Mouse (Mus musculus): ENCODE results near the gene Prl8a6.
A peak's percentile ranks its signal among the peaks of the same experiment; 100 is the strongest.

Prl8a6 gene

DNA sequence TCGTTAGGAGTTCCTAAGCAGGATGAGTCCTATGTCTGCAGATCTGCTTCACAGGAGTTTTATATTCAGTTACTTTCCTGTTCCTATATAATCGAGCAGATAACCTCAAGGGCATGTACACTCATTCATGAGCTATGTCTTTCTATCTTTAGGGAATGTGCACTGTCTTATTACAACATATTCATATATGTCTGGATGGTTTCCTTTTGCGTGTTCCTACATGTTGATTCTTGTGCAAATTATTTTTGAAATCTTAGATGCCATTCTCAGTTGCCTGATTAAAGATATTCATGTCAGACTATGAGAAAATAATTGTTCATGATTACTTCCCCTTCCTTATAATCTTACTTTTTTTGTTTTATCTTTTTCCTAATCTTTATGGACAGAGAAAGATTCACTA lies at the start of gene Prl8a6:
TSS of gene Prl8a6 (minus strand) at position 101 of the 400 bp plus-strand sequence.
- DNase-seq (ENCODE audit: low read depth, low spot score): no peak

DNA sequence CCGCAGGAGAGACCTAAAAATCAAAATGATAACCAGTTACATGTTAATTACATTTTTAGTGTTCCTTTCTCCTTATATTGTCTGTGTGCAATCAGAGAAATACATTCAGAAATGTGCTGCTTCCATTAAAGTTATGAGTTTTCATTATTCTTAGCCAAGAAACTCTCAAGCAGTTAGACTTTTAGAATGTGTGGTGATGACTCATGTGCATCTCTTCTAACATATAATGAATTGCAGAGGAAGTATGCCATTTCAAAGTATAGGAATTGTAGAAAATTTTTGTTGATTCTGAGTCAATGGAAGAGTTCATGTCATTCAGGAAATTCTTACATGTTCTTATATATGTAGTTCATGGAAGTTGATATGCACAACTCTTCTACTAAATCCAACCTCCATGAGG lies 5.3 kb downstream of the Prl8a6 start:
- DNase-seq (ENCODE audit: low read depth, low spot score): peak; percentile 6

DNA sequence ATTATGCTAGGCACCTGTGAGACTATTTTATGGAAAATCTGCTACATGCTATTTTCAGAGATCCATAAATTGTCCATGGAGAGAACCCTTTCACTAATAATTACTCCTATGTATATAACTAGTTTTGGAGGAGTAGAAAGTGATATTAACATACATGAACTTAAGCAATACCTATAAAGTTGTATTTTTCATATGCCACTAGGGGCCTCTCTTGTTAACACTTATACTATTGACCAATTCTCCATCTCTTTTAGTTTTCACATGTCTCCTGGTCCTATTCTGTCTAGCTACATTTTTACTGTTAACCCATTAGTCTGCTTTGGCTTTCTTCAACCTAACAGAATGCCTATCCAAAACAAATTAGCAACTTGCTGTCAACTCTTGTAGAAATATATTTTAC lies 24.8 kb downstream of the Prl8a6 start:
- no peak for DNase-seq (ENCODE audit: low read depth, low spot score)

DNA sequence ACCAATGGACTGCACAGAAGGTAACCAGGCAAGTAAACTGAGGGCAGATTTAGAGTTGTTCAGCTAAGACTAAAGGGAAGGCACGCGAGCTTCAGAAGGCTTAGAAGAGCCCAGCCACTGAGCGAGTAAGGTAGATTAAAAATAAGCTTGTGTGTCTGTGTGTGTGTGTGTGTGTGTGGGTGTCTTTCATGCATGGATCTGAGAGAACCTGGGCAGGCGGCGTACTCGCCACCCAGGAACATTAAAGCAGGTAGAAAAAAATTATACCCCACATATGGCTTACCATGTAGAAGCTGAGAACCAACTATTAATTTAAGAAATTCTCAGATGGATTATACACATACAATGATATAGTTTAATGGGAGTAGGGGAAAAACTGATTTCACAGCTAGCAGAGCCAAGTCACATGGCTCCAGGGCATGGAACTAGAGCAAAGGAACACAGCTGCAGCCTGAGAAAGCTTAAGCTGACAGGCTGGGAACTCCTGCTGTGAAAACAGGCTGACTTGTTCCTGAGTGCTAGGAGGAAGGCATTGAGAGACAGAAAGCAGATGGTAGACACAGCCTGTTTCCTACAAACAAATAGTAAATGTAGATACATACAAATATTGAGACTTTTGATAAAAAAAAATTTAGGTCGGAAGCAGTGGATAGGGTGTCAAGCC lies 39.3 kb downstream of the Prl8a6 start:
- peak; percentile 85 for DNase-seq (ENCODE audit: low read depth, low spot score)

DNA sequence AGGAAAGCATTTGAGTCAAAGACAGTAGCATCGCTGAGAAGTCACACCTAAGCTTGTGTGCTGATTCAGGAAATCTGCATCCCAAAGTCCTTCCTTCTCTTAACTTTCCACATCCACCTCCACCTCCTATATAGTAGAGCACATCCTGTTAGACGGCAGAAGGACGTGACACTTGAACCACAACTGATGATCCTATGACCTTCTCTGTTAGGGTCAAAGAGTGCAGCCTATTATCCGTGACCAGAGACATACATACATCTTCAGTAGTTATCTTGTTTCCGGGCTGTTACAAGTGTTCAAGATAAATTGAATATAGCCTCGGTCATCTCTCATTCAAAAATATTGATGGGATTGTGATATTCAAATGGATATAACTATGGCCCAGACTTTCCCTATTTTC lies 47.7 kb downstream of the Prl8a6 start, which contains the start of gene Prl2b1:
TSS of gene Prl2b1 (minus strand) at position 101 of the 400 bp plus-strand sequence.
- DNase-seq (ENCODE audit: low read depth, low spot score): no peak
